Mouse (Mus musculus) megakaryocyte-erythroid progenitor cell, adult 5 weeks (primary cell): ENCODE measurements around the gene Setd7. TPM values are rescaled to one million over a fixed set of nuclear protein-coding genes. Genes with fewer than 3 reads are reported as not detected.

Source experiments
- polyA plus RNA-seq: library from polyadenylated mRNA; stranded (reverse); fragments of >175 nt; gene quantifications from 2 replicates; pipeline ENCODE4 v1.2.3, GENCODE M21; 2012

Gene Setd7
- 7.6 and 11.1 TPM in 2 replicates for polyA plus RNA-seq

DNA sequence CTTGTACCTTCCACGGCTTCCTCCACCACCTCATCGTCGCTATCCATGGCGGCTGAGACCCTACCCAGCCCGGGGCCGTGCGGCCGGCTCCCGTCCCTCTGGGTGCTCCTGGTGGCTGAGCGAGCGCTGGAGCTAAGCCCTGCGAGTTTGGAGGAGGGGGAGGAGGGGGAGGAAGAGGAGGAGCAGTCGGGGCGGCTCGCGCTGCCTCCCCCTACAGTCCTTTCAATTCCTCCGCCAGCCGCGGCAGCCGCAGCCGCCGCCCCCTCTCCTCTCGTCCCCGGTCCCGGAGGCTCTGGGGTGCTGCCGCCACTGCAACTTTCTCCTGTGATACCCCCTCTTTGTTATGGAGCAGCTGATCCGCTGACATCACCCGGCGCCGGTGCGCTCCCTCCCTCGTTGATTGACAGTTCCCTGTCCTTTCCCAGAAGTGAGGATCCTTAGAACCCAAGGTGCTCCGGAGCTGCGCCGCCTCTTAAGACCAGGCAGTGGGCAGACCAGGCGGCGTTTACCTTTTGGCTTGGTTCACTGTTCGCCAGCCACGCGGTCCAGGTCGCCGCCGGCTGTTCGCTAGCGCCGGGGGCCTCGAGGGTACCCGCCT, at the start of gene Setd7:
Gene Setd7, minus strand, starts transcription at position 369 of the 598 bp plus-strand sequence.

DNA sequence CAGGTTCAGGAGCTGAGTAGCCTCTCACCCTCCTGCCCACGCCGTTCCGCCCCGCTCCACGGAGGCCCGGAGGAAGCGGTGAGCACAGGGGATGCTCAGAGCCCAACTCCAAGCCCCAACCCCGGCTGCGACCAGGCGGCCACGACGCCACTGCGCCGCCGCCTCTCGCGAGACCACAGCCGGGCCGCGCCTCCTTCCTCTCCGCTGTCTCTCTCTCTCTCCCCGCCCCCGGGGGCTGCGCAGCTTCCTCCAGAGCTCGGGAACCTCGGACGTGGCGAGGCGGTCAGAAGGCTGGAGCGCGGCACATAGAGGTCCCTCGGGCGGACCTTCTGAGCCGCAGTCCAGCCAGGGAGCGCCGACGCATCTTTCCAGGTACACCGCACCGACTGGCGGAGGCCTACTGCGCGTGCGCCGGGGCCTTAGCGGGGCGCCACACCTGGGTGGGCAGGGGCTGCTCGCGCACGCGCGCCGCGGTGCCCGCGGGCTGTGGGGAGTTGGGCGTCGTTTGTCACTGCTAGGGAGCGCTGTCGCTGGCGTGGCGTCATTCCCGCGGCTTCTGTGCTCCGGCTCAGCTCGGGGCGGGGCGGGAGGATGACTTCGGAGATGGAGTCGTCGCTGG, 76.8 kb downstream of the Setd7 start, which contains the start of gene Rab33b:
Gene Rab33b, plus strand, starts transcription at position 180 of the 619 bp plus-strand sequence.

Other genes starting within 250 kb of the Setd7 start
- gene Elf2, start 220.2 kb downstream of the Setd7 start, polyA plus RNA-seq: 42.9 and 56.5 TPM in 2 replicates
- gene Mgarp, start 164.1 kb downstream of the Setd7 start, polyA plus RNA-seq: 0.19 TPM in 1 of 2 replicates, not detected in the other
- gene Ndufc1, start 151.9 kb downstream of the Setd7 start, polyA plus RNA-seq: 22.0 and 32.1 TPM in 2 replicates
- 13.4 and 17.1 TPM in 2 replicates for gene Naa15, start 145.7 kb downstream of the Setd7 start, polyA plus RNA-seq
- 13.4 and 16.7 TPM in 2 replicates for gene Rab33b, start 77.0 kb downstream of the Setd7 start, polyA plus RNA-seq
- 2.5 and 4.5 TPM in 2 replicates for gene Mgst2, start 99.5 kb upstream of the Setd7 start, polyA plus RNA-seq